Comparison of ENCODE assay signal across 8 mouse cellular contexts in the genomic region with DNA sequence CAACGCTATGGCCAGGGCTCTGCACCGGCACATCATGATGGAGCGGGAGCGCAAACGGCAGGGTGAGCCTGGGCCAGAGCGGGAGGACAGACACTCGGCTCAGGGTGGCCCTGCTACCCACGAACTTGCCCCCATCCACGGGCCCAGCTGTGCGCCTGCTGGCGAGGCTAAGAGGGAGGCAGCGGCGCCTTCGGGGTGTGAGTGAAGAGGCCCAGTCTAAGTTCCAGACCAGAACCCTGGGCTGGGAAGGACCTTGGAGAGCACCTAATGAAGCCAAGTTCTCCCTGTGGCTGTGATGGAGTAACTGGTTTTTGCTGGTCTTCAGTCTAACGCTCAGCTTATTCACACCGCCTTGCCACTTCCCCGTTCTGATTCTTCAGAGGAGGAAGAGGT. TPM values are rescaled to one million over a fixed set of nuclear protein-coding genes. Genes with fewer than 3 reads are reported as not detected.
DNase-seq lines count a peak whose midpoint lies in the region; ATAC-seq and TF ChIP-seq lines count a peak whose summit lies in the region.

No protein-coding gene starts in this region.

- H3K9ac ChIP-seq in neural tube, embryonic 11.5 days (ENCODE audit: low read length) = peak overlapping the region; percentile 85
- H3K9ac ChIP-seq in embryonic facial prominence, embryonic 12.5 days = peak overlapping the region; percentile 85
- H3K9ac ChIP-seq in intestine, postnatal 0 days (ENCODE audit: low read depth, low read length) = peak overlapping the region; percentile 78

- H3K27me3 ChIP-seq in neural tube, embryonic 11.5 days (ENCODE audit: control insufficient read depth, insufficient read depth, low read length) = no peaks in the 10 kb centered on the region
- no peaks in the 10 kb centered on the region for H3K27me3 ChIP-seq in embryonic facial prominence, embryonic 12.5 days
- no peaks in the 10 kb centered on the region for H3K27me3 ChIP-seq in intestine, postnatal 0 days (replicated peaks; ENCODE audit: control insufficient read depth, insufficient read depth, low read length)
- no peaks in the 10 kb centered on the region for H3K27me3 ChIP-seq in myocyte (ENCODE audit: control insufficient read depth, insufficient read depth, insufficient read length)

- peak overlapping the region; percentile 99 for H3K4me2 ChIP-seq in neural tube, embryonic 11.5 days (ENCODE audit: low read depth)
- H3K4me2 ChIP-seq in embryonic facial prominence, embryonic 12.5 days (replicated peaks) = peak overlapping the region; percentile 98
- H3K4me2 ChIP-seq in intestine, postnatal 0 days (replicated peaks; ENCODE audit: low read depth) = peak overlapping the region; percentile 91
- peak overlapping the region; percentile 79 for H3K4me2 ChIP-seq in myocyte (ENCODE audit: low read depth)

- H3K4me3 ChIP-seq in neural tube, embryonic 11.5 days (ENCODE audit: low read depth, low read length) = peak overlapping the region; percentile 85
- H3K4me3 ChIP-seq in embryonic facial prominence, embryonic 12.5 days = peak overlapping the region; percentile 91
- peak overlapping the region; percentile 78 for H3K4me3 ChIP-seq in intestine, postnatal 0 days (ENCODE audit: low read depth, low read length)
- H3K4me3 ChIP-seq in myocyte = peak overlapping the region; percentile 50

- 3% methylated on average over 17 of the region's 17 CpGs for WGBS in neural tube, embryonic 11.5 days
- WGBS in embryonic facial prominence, embryonic 12.5 days = 2% methylated on average over 17 of the region's 17 CpGs
- 0% methylated on average over 17 of the region's 17 CpGs for WGBS in intestine, postnatal 0 days

- ATAC-seq in neural tube, embryonic 11.5 days (ENCODE audit: insufficient read depth, low FRiP score, low TSS enrichment) = no peak
- ATAC-seq in embryonic facial prominence, embryonic 12.5 days (ENCODE audit: insufficient number of reproducible peaks, insufficient read depth, low FRiP score, low TSS enrichment) = no peak
- peak; percentile 11; the same call in 1 of the 2 replicates for ATAC-seq in intestine, postnatal 0 days

- H3K79me2 ChIP-seq in myocyte (ENCODE audit: control insufficient read depth, insufficient read depth) = peaks cover 45% of the 10 kb centered on the region

- H3ac ChIP-seq in myocyte (ENCODE audit: control insufficient read depth, insufficient read length) = peak overlapping the region; percentile 69

- no peaks in the 10 kb centered on the region for H3K9me3 ChIP-seq in neural tube, embryonic 11.5 days (ENCODE audit: control insufficient read depth, low read length)
- no peaks in the 10 kb centered on the region for H3K9me3 ChIP-seq in embryonic facial prominence, embryonic 12.5 days
- no peaks in the 10 kb centered on the region for H3K9me3 ChIP-seq in intestine, postnatal 0 days (ENCODE audit: control insufficient read depth)

- H3K27ac ChIP-seq in neural tube, embryonic 11.5 days (ENCODE audit: low read depth, low read length) = peak overlapping the region; percentile 79; the same call in 1 of the 2 replicates
- H3K27ac ChIP-seq in embryonic facial prominence, embryonic 12.5 days = peak overlapping the region; percentile 91
- H3K27ac ChIP-seq in intestine, postnatal 0 days (ENCODE audit: low read depth, low read length) = peak overlapping the region; percentile 78

- H3K36me3 ChIP-seq in neural tube, embryonic 11.5 days (ENCODE audit: control insufficient read depth, insufficient read depth, low read length) = peaks cover 39% of the 10 kb centered on the region
- peaks cover 82% of the 10 kb centered on the region for H3K36me3 ChIP-seq in embryonic facial prominence, embryonic 12.5 days
- H3K36me3 ChIP-seq in intestine, postnatal 0 days (ENCODE audit: control insufficient read depth, insufficient read depth) = peaks cover 78% of the 10 kb centered on the region
- peaks cover 61% of the 10 kb centered on the region for H3K36me3 ChIP-seq in myocyte (ENCODE audit: control insufficient read depth, insufficient read depth)

- H3K4me1 ChIP-seq in neural tube, embryonic 11.5 days (ENCODE audit: control insufficient read depth, insufficient read depth, low read length) = peaks cover 22% of the 10 kb centered on the region
- peaks cover 38% of the 10 kb centered on the region for H3K4me1 ChIP-seq in embryonic facial prominence, embryonic 12.5 days
- 0 out of 2 replicates have a peak, but pooled peaks cover 3% of the 10 kb centered on the region for H3K4me1 ChIP-seq in intestine, postnatal 0 days (replicated peaks; ENCODE audit: control insufficient read depth, insufficient read depth, low read length)

- TF ChIP-seq CTCF in intestine, postnatal 0 days (IDR thresholded peaks at IDR 0.05; ENCODE audit: low read depth) = no peak

- TF ChIP-seq POLR2A in myocyte (IDR thresholded peaks at IDR 0.05; ENCODE audit: insufficient read length, low read depth) = no peak

- DNase-seq in neural tube, embryonic 11.5 days (ENCODE audit: low spot score) = peak; percentile 35
- no peak for DNase-seq in neural tube, embryonic 10.5 days (ENCODE audit: extremely low spot score, low spot score)
- no peak for DNase-seq in cerebellum, postnatal 4 days (ENCODE audit: low spot score in 2 of 2)
- DNase-seq in layer of hippocampus, adult 18-20 months (ENCODE audit: low spot score in 2 of 2) = no peak
- DNase-seq in thymus, postnatal 36 days = no peak

TF ChIP-seq in myocyte, 11 proteins besides CTCF, POLR2A, EP300 and RAD21:
- TF ChIP-seq E2F4 (IDR thresholded peaks at IDR 0.05; ENCODE audit: insufficient read depth) = no peak
- TF ChIP-seq TCF12 (IDR thresholded peaks at IDR 0.05; ENCODE audit: insufficient read depth, poor library complexity, severe bottlenecking) = no peak
- no peak for TF ChIP-seq USF1 (IDR thresholded peaks at IDR 0.05; ENCODE audit: low read depth)
- peak; percentile 80 for TF ChIP-seq POLR2AphosphoS2 (IDR thresholded peaks at IDR 0.05; ENCODE audit: insufficient read length, low read depth)
- TF ChIP-seq MYOG (IDR thresholded peaks at IDR 0.05; ENCODE audit: control insufficient read depth in 1 of 3, insufficient read depth in 1 of 3, insufficient read length in 2 of 3, low read depth in 2 of 3) = no peak
- peak; percentile 19 for TF ChIP-seq REST (IDR thresholded peaks at IDR 0.05; ENCODE audit: insufficient read depth, insufficient read length)
- TF ChIP-seq SRF (IDR thresholded peaks at IDR 0.05; ENCODE audit: control insufficient read depth, insufficient read length, low read depth) = no peak
- no peak for TF ChIP-seq CEBPB (IDR thresholded peaks at IDR 0.05; ENCODE audit: insufficient read depth, poor library complexity, severe bottlenecking)
- TF ChIP-seq TCF3 (IDR thresholded peaks at IDR 0.05; ENCODE audit: insufficient read length, low read depth) = no peak
- TF ChIP-seq MAX (IDR thresholded peaks at IDR 0.05; ENCODE audit: low read depth) = no peak
- TF ChIP-seq MYOD1 (IDR thresholded peaks at IDR 0.05; ENCODE audit: control insufficient read depth in 1 of 3, insufficient read length in 2 of 3, low read depth in 2 of 3) = no peak
TF ChIP-seq in myocyte: peak in this region for 2.

RNA-seq across cellular contexts. Expression of gene Gps2, which starts 0.7 kb away (rescaled TPM):
- 84.0 and 93.7 TPM in 2 replicates for polyA plus RNA-seq in neural tube, embryonic 11.5 days (2014; fragmentation: Nextera tagmentation; extraction: Ambion mirVana)
- polyA plus RNA-seq in embryonic facial prominence, embryonic 12.5 days (2016; fragmentation: Nextera tagmentation; extraction: Ambion mirVana) = 84.8 and 92.0 TPM in 2 replicates
- 40.4 and 42.3 TPM in 2 replicates for polyA plus RNA-seq in intestine, postnatal 0 days (2015; fragmentation: Nextera tagmentation; extraction: Ambion mirVana)
- 38.0 TPM for polyA plus RNA-seq in myocyte (2012; fragmentation: generic; extraction: Trizol)
- 10 to 100 TPM; 35.7 to 36.1 TPM for total RNA-seq in layer of hippocampus, adult 18-20 months (2021)

RNA-seq across cellular contexts. Expression of gene Eif5a, which starts 7.4 kb away (rescaled TPM):
- 1,905 and 1,926 TPM in 2 replicates for polyA plus RNA-seq in neural tube, embryonic 11.5 days (2014; fragmentation: Nextera tagmentation; extraction: Ambion mirVana)
- polyA plus RNA-seq in embryonic facial prominence, embryonic 12.5 days (2016; fragmentation: Nextera tagmentation; extraction: Ambion mirVana) = 1,661 and 1,669 TPM in 2 replicates
- polyA plus RNA-seq in intestine, postnatal 0 days (2015; fragmentation: Nextera tagmentation; extraction: Ambion mirVana) = 716 and 774 TPM in 2 replicates
- polyA plus RNA-seq in myocyte (2012; fragmentation: generic; extraction: Trizol) = 1,243 TPM
- total RNA-seq in layer of hippocampus, adult 18-20 months (2021) = 100 to 1,000 TPM; 438 to 463 TPM

RNA-seq across cellular contexts. Expression of gene Neurl4, which starts 13.5 kb away (rescaled TPM):
- polyA plus RNA-seq in neural tube, embryonic 11.5 days (2014; fragmentation: Nextera tagmentation; extraction: Ambion mirVana) = 14.2 and 18.0 TPM in 2 replicates
- polyA plus RNA-seq in embryonic facial prominence, embryonic 12.5 days (2016; fragmentation: Nextera tagmentation; extraction: Ambion mirVana) = 14.2 and 15.9 TPM in 2 replicates
- 9.7 and 10.3 TPM in 2 replicates for polyA plus RNA-seq in intestine, postnatal 0 days (2015; fragmentation: Nextera tagmentation; extraction: Ambion mirVana)
- polyA plus RNA-seq in myocyte (2012; fragmentation: generic; extraction: Trizol) = 42.2 TPM
- total RNA-seq in layer of hippocampus, adult 18-20 months (2021) = 100 to 1,000 TPM; 108 to 114 TPM

RNA-seq across cellular contexts. Expression of gene 2810408A11Rik, which starts 13.6 kb away (rescaled TPM):
- 14.4 and 15.1 TPM in 2 replicates for polyA plus RNA-seq in neural tube, embryonic 11.5 days (2014; fragmentation: Nextera tagmentation; extraction: Ambion mirVana)
- 21.4 and 23.6 TPM in 2 replicates for polyA plus RNA-seq in embryonic facial prominence, embryonic 12.5 days (2016; fragmentation: Nextera tagmentation; extraction: Ambion mirVana)
- 3.5 and 3.8 TPM in 2 replicates for polyA plus RNA-seq in intestine, postnatal 0 days (2015; fragmentation: Nextera tagmentation; extraction: Ambion mirVana)
- 3.0 TPM for polyA plus RNA-seq in myocyte (2012; fragmentation: generic; extraction: Trizol)
- under 1 TPM; 0.17 to 0.58 TPM for total RNA-seq in layer of hippocampus, adult 18-20 months (2021)

RNA-seq across cellular contexts. Expression of gene Acap1, which starts 19.0 kb away (rescaled TPM):
- polyA plus RNA-seq in neural tube, embryonic 11.5 days (2014; fragmentation: Nextera tagmentation; extraction: Ambion mirVana) = 0.53 and 1.1 TPM in 2 replicates
- polyA plus RNA-seq in embryonic facial prominence, embryonic 12.5 days (2016; fragmentation: Nextera tagmentation; extraction: Ambion mirVana) = 0.83 and 1.3 TPM in 2 replicates
- polyA plus RNA-seq in intestine, postnatal 0 days (2015; fragmentation: Nextera tagmentation; extraction: Ambion mirVana) = 1.1 TPM in 2 replicates
- polyA plus RNA-seq in myocyte (2012; fragmentation: generic; extraction: Trizol) = 1.4 TPM
- not detected for total RNA-seq in layer of hippocampus, adult 18-20 months (2021)
